Mouse (Mus musculus) C2C12 (cell line): ENCODE results near the gene Ppp2r5d.

Experiments used
- CTCF ChIP-seq: IDR thresholded peaks from one replicate; pipeline ENCODE4 v1.5.1; 2011; ENCODE audit not compliant: control insufficient read depth, insufficient read depth, insufficient read length
- FOSL1 ChIP-seq: IDR thresholded peaks from one replicate; pipeline ENCODE4 v1.8.0; 2011; ENCODE audit warnings: mild to moderate bottlenecking, low read length; ENCODE audit not compliant: poor library complexity, insufficient read depth, severe bottlenecking
- MAX ChIP-seq: IDR thresholded peaks from one replicate; pipeline ENCODE4 v1.6.1; 2011; ENCODE audit warnings: mild to moderate bottlenecking, control low read depth
- MYOD1 ChIP-seq: IDR thresholded peaks from one replicate; pipeline ENCODE4 v1.6.1; 2011; ENCODE audit warnings: low read depth; ENCODE audit not compliant: control insufficient read depth, insufficient read length
- USF1 ChIP-seq: IDR thresholded peaks from one replicate; pipeline ENCODE4 v1.6.1; 2011; ENCODE audit warnings: low read depth, mild to moderate bottlenecking, control low read depth, moderate library complexity

DNA sequence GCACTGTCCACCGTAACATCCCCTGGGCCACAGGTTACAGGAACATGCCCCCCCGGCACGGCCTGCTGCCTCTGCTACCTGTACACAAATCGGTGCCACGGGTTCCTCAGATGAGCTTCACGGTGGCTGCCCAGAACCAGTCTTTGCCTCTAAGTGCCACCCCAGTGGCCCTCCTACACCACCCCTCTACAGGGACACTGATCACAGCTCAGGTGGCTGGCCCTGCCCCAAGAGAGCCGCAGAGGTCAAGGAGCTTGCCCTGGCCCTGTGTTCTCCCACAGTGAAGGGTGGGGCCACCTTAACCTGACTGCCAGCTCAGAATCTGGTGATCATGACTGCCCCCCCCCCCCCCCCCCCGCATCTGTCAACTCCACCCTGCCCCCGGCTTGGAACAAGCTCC is 26.5 kb downstream of the Ppp2r5d start, which contains the start of gene Mea1:
- TF ChIP-seq MAX (no peak), CTCF (no peak), FOSL1 (no peak), USF1 (no peak), MYOD1 (no peak)
